Mouse (Mus musculus) lung, embryonic 14.5 days (tissue): ENCODE data around the gene Thada. TPM values are rescaled to one million over a fixed set of nuclear protein-coding genes. Genes with fewer than 3 reads are reported as not detected.

Source experiments
- ATAC-seq: fragments of 200-750 bp; cut with Nextera tagmentation; 2 replicates; pipeline ENCODE4 v1.8.0; 2017; ENCODE audit warnings: mild to moderate bottlenecking, moderate TSS enrichment, moderate library complexity; ENCODE audit not compliant: insufficient read depth
- DNase-seq: peaks from one replicate; pipeline ENCODE4 v3.0.0-alpha.2; 2015
- H3K27ac ChIP-seq: fragments of 300-500 bp; sonication (generic); 2 replicates; pipeline ENCODE4 v1.5.1; 2014; ENCODE audit warnings: low read depth, mild to moderate bottlenecking, moderate library complexity
- H3K27me3 ChIP-seq: fragments of 300-500 bp; sonication (generic); 2 replicates; pipeline ENCODE4 v1.6.1; 2014; ENCODE audit warnings: low read length, control low read depth; ENCODE audit not compliant: insufficient read depth
- H3K36me3 ChIP-seq: fragments of 300-500 bp; sonication (generic); 2 replicates; pipeline ENCODE4 v1.6.1; 2014; ENCODE audit warnings: control low read depth; ENCODE audit not compliant: insufficient read depth
- H3K4me1 ChIP-seq: fragments of 300-500 bp; sonication (generic); 2 replicates; pipeline ENCODE4 v1.6.1; 2014; ENCODE audit warnings: antibody characterized with exemption, control low read depth; ENCODE audit not compliant: insufficient read depth
- H3K4me2 ChIP-seq: fragments of 300-500 bp; sonication (generic); 2 replicates; pipeline ENCODE4 v1.6.1; 2014; ENCODE audit warnings: mild to moderate bottlenecking
- H3K4me3 ChIP-seq: fragments of 300-500 bp; sonication (generic); 2 replicates; pipeline ENCODE4 v1.5.1; 2014; ENCODE audit warnings: low read depth, low read length
- H3K9ac ChIP-seq: fragments of 300-500 bp; sonication (generic); 2 replicates; pipeline ENCODE4 v1.6.1; 2014
- H3K9me3 ChIP-seq: fragments of 300-500 bp; sonication (generic); 2 replicates; pipeline ENCODE4 v1.6.1; 2016; ENCODE audit warnings: low read depth, low read length, control low read depth
- CTCF ChIP-seq: IDR thresholded peaks from 2 replicates; pipeline ENCODE4 v1.5.1; 2016; ENCODE audit warnings: antibody characterized with exemption, low read depth
- WGBS: fragments of 180-500 bp; shearing (Covaris S2); extraction: QIAGEN DNeasy Blood & Tissue Kit; methylation state at CpG from one replicate; pipeline ENCODE4 v1.1.7; 2014; 5-methylcytosine and 5-hydroxymethylcytosine counted together
- polyA plus RNA-seq: library from polyadenylated mRNA; unstranded; fragments of >200 nt; fragmentation: Nextera tagmentation; extraction: Ambion mirVana; gene quantifications from 2 replicates; pipeline ENCODE4 v1.2.1, GENCODE M21; 2014

Thada gene
- polyA plus RNA-seq, 1 experiment from 2014 or later, result 14.5 TPM

GRCm38 (mm10) chr17:84327051-84327925 is 138.7 kb downstream of the Thada start:
- no peak overlapping the region for H3K27ac ChIP-seq
- peaks cover 4% of the 10 kb centered on the region; the same call in 1 of the 2 replicates for H3K36me3 ChIP-seq
- H3K27me3 ChIP-seq, result no peaks in the 10 kb centered on the region
- ATAC-seq (peak; percentile 54; the same call in 1 of the 2 replicates), DNase-seq (no peak)
- TF ChIP-seq CTCF, result no peak
- H3K9ac ChIP-seq, result no peak overlapping the region
- no peaks in the 10 kb centered on the region for H3K9me3 ChIP-seq
- no peak overlapping the region for H3K4me2 ChIP-seq
- no peak overlapping the region for H3K4me3 ChIP-seq
- WGBS, result 81% methylated on average over 11 of the region's 12 CpGs
- no peaks in the 10 kb centered on the region for H3K4me1 ChIP-seq

GRCm38 (mm10) chr17:84322176-84322575 is 143.8 kb downstream of the Thada start:
- no peak for TF ChIP-seq CTCF
- Histone ChIP-seq H3K4me3 (no peak overlapping the region), H3K27ac (no peak overlapping the region), H3K4me1 (peaks cover 8% of the 10 kb centered on the region; the same call in 1 of the 2 replicates), H3K36me3 (peaks cover 3% of the 10 kb centered on the region; the same call in 1 of the 2 replicates), H3K9me3 (no peaks in the 10 kb centered on the region), H3K27me3 (no peaks in the 10 kb centered on the region), H3K4me2 (no peak overlapping the region), H3K9ac (no peak overlapping the region)
- WGBS, result 75% methylated on average over 4 of the region's 4 CpGs
- no peak for DNase-seq
- ATAC-seq, result no peak

DNA sequence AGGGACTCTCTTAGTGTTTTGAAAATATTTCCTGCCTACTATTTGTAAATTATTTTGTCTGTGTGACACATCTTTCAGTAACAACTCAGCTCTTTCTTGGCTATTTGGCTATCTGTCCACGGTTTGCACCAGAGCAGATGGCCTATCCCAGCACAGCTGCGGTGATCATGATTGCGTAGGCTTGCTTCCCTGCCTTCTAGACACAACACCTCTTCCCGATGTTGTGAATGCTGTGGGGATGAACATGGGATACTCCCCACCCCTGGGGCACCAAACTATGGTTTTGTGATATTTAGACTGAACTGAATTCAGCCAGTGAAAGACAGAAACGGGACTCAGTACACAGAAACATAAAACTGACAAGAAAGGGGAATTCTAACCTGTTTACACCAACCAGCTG is 144.7 kb downstream of the Thada start:
- Histone ChIP-seq H3K27ac (no peak overlapping the region), H3K4me2 (no peak overlapping the region), H3K27me3 (no peaks in the 10 kb centered on the region), H3K36me3 (peaks cover 2% of the 10 kb centered on the region; the same call in 1 of the 2 replicates), H3K9ac (no peak overlapping the region), H3K9me3 (no peaks in the 10 kb centered on the region), H3K4me3 (no peak overlapping the region), H3K4me1 (peaks cover 8% of the 10 kb centered on the region; the same call in 1 of the 2 replicates)
- DNase-seq (peak; percentile 41), ATAC-seq (peak; percentile 21; the same call in 1 of the 2 replicates)
- TF ChIP-seq CTCF, result no peak
- WGBS, result 51% methylated on average over 5 of the region's 5 CpGs

GRCm38 (mm10) chr17:84320576-84320975 is 145.4 kb downstream of the Thada start:
- peaks cover 8% of the 10 kb centered on the region; the same call in 1 of the 2 replicates for H3K4me1 ChIP-seq
- H3K9me3 ChIP-seq, result no peaks in the 10 kb centered on the region
- H3K27ac ChIP-seq, result no peak overlapping the region
- no peak overlapping the region for H3K4me3 ChIP-seq
- TF ChIP-seq CTCF, result no peak
- H3K27me3 ChIP-seq, result no peaks in the 10 kb centered on the region
- 86% methylated on average over 1 of the region's 1 CpGs for WGBS
- H3K36me3 ChIP-seq, result no peaks in the 10 kb centered on the region
- no peak overlapping the region for H3K9ac ChIP-seq
- ATAC-seq (no peak), DNase-seq (no peak)
- no peak overlapping the region for H3K4me2 ChIP-seq

DNA sequence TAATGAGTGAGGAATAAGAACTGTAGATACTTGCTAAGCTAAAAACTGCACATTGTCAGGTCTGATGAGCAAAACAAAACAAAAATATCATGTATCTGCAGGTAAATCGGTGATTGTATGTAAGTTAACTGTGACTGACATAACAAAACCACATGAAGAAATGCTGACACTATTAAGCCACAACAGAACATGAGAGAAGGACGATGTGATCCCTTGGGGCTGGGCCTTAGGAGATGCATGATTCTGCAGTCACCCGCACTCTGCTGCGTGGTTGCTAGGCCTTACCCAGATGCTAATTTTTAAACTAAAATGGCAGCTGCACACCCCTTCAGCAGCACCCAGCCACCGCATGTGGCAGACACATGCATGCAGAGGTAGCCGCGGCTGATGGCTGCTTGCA is 151.7 kb downstream of the Thada start:
- no peak for TF ChIP-seq CTCF
- WGBS, result 90% methylated on average over 7 of the region's 7 CpGs
- no peak overlapping the region for H3K9ac ChIP-seq
- H3K36me3 ChIP-seq, result peaks cover 2% of the 10 kb centered on the region; the same call in 1 of the 2 replicates
- no peaks in the 10 kb centered on the region for H3K9me3 ChIP-seq
- no peak overlapping the region for H3K4me2 ChIP-seq
- no peak for DNase-seq
- H3K27me3 ChIP-seq, result no peaks in the 10 kb centered on the region
- H3K27ac ChIP-seq, result no peak overlapping the region
- H3K4me1 ChIP-seq, result no peaks in the 10 kb centered on the region
- ATAC-seq, result no peak
- H3K4me3 ChIP-seq, result no peak overlapping the region

DNA sequence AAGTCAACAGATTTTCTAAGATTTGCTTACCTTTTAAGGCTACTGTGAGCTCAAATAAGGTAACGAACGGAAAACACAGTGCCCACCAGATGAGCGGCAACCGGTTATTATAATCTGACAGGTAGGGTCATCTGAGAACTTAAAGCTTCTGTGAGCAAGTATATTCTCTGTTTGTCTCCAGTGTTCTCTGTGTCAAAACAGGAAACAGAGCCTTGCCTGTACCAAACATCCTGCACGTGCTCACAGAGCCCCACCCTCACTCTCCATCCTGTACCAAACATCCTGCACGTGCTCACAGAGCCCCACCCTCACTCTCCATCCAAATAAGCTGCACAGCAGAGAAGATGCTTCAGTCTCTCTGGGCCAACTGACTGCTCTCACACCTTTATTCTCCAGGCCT is 152.5 kb downstream of the Thada start:
- WGBS, result 52% methylated on average over 6 of the region's 6 CpGs
- Histone ChIP-seq H3K36me3 (peaks cover 9% of the 10 kb centered on the region; the same call in 1 of the 2 replicates), H3K9ac (no peak overlapping the region), H3K9me3 (no peaks in the 10 kb centered on the region), H3K4me1 (no peaks in the 10 kb centered on the region), H3K27me3 (no peaks in the 10 kb centered on the region), H3K4me3 (no peak overlapping the region), H3K4me2 (no peak overlapping the region), H3K27ac (no peak overlapping the region)
- TF ChIP-seq CTCF, result no peak
- ATAC-seq (no peak), DNase-seq (no peak)

DNA sequence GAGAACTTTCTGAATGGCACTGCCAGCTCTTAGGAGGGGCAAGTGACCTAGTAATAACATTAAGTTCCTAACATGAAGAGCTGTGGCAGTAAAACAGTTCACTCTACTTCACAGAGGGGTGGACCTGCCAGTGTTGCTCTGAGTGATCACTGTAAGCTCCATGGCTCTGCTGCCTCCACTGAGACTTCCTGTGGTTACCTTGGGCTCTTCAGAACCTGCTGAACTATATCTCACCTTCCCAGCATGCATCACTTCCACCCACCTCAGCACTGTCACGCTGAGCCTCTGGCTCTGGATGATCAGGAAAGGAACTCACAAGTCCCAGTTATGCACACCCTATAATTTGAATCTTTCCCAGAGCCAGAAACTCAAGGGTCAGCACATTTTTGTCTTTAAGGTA is 159.9 kb downstream of the Thada start:
- no peaks in the 10 kb centered on the region for H3K9me3 ChIP-seq
- peaks cover 3% of the 10 kb centered on the region; the same call in 1 of the 2 replicates for H3K4me1 ChIP-seq
- ATAC-seq (no peak), DNase-seq (no peak)
- no peak overlapping the region; the same call in 1 of the 2 replicates for H3K27ac ChIP-seq
- H3K9ac ChIP-seq, result no peak overlapping the region
- TF ChIP-seq CTCF, result no peak
- H3K4me3 ChIP-seq, result no peak overlapping the region
- H3K27me3 ChIP-seq, result no peaks in the 10 kb centered on the region
- WGBS, result 43% methylated on average over 1 of the region's 1 CpGs
- H3K4me2 ChIP-seq, result no peak overlapping the region
- H3K36me3 ChIP-seq, result peaks cover 14% of the 10 kb centered on the region
